Mouse (Mus musculus) cerebellum, adult 9-11 months (tissue): ENCODE measurements around the gene Dusp8.
A peak's percentile ranks its signal among the peaks of the same experiment; 100 is the strongest.

Source experiments
- DNase-seq: peaks from one replicate; pipeline ENCODE4 v3.0.0; 2022

The Dusp8 gene

DNA sequence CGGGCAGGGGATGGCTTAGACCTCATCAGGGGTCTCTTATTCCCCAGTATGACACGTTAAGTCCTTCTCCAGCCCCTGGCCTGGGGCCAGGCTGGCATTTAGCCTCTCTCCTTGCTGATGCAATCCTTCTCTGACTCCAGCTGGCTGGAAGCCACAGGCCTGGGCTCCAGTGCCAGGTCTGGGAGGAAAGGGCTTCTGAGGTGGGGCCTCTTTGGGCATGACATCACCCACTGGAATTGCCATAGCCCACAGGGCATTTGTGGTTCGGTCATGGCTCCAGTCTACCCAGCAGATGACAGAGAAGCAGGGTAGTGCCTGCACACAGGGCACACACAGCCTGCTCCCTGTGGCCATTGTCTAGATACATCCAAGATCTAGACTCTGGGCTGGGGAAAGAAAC, 10.8 kb downstream of the Dusp8 start:
- DNase-seq, result peak; percentile 90

DNA sequence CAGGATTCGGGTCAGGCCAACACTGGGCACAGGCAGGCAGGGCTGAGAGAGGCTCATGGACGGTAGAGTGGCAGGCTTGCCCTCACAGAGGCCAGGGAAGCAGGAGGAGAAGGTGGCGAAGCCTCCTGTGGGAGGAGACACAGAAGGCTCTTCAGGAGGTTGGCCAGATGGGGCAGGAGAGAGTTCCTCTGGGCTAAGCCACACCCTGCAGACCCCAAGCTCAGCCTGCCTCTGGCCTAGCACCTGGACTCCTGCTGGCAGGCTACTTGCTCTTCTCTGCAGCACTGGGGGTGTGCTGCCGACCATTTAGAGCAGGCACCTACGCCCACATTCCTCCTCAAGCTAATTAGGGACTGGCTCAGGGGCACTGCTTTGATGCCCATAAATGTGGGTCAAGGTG, 11.2 kb downstream of the Dusp8 start:
- DNase-seq, result peak; percentile 70

DNA sequence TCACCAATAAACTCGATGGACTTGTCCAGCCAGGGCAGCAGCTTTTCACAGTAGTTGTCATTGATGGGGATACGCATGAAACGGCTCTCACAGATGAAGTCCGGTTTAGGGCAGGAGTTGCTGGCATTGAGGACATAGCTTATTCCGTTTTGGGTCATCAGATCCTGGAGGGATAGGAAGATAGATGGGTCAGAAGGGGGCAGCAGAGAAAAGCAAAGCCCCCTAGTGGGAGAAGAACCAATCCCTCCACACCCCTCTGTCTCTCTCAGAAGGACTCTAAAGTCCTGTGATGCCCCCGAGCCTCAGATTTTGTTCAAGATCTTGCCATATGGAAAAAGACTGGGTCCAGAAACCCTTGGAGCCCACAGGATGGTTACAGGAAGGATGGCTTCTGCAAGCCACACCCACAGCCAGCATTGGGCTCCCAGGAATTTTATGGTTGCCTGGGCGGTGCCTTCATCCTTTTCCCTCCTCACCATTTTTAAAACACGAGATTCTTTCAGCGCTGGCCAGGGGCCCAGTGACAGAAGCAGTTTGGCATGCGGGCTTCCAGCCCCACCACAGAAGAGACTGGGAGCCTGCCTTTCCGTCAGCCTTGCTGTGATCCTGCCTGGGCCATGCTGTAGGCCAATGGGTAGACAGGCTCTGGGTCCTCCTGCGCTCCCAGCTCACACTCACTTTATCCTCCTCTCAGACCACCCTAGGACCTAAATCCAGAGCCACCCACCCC, 11.9 kb downstream of the Dusp8 start:
- peak; percentile 70 for DNase-seq

DNA sequence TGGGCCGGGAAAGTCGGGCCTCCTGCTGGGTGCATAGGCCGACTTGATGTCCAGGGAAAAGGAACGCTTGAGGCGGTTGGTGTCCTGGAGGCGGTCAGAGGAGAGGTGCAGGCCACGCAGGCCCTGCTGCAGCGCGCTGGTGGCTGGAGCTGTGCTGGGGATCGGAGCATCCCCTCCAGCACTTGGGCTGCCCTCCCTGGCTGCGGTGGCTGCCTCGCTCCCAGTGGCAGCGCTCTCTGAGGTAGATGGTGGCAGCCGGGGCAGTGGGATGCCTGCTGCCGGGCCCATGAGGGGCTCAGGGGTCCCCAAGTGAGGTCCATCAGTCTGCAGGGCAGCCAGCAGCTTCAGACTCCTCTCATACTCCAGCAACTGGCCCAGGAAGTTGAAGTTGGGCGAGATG, 13.0 kb downstream of the Dusp8 start:
- DNase-seq, result no peak

DNA sequence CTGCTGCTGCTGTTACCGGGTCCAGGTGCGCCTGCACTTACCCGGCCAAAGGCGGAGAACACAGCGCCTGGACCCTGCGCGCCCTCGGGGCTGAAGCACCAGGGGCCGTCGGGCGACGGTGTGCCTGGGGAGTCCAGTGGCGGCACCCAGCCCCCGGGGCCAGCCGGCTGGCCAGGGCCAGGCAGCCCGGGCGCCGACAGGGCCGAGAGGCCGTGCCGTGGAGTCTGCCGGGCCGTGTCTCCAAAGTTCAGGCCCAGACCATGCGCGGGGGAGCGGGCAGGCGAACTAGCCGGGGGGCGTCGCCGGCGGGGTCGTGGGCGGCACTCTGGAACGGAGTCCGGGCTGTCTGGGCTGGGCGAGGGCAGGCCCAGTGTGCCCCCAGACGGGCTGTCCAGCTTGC, 13.5 kb downstream of the Dusp8 start:
- DNase-seq, result peak; percentile 33

DNA sequence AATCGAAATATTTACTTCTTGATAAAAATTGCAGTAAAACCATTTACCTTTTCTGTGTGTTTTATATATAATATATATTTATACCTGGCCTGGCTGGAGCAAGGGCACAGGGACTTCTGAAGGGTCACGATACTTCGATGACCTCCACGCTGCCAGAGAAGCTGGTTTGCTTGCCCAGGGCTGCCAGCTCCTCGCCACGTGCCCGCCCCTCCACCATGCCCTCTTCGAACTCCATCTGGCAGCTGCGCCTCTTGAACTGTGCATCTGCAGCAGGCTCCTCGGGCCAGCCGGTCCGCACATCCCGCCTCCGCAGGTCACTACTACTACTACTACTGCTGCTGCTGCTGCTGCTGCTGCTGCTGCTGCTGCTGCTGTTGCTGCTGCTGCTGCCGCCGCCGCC, 13.9 kb downstream of the Dusp8 start:
- peak; percentile 46 for DNase-seq

DNA sequence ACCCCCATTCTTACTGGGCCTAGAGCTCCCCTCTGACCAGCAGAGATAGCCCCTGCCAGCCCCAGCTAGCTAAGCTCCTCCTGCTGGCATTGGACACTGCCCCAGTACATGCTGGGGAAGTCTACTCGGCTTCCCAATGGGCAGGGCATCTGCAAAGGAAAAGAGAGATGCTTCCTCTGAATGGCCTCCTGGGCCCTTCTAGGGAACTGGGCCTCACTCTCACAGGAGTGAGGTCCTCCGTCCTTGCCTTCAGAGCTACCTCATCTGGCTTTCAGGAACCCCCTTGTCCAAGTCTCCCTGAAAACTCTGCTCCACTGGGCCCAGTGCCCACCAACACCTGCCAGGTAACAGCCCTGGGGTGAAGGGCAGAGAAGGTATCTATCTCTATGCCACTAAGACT, 14.8 kb downstream of the Dusp8 start:
- DNase-seq, result peak; percentile 55

DNA sequence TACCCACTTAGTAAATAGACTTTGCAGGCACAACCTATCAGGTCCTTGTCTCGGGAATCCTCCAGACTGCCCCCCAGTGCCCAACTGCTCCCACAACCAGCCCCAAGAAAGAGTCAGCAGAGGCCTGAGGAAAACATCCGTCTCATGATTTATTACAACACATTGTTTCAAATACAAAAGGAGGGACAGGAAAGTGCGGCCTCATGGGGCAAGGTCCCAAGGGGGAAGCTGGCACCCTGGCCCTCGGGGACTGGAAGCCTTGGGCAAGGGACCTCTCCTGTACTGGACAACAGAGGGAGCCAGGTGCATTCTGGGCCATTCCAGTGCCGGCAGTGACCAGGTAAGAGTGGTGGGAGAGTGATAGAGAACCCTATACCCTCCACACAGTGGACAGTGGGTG, 16.3 kb downstream of the Dusp8 start:
- DNase-seq, result no peak

DNA sequence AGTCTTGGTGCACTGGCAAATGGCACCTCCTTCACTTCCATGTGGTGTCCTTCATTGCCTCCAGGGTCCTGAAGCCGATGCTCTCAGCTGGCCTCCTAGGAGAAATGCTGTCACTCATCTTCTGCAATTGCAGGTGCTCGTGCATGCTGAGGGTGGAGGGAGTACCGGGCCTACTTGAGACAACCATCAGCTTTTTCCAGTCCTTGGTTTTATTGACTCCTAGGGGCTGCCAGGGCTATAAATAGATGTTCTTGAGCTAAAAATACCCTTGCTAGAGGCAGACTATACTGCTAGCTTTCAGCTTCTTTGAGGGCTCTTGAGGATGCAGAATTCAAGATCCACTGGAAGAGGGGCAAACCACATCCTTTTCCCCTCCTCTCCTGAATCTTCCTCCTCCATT, 18.5 kb downstream of the Dusp8 start:
- DNase-seq, result no peak

DNA sequence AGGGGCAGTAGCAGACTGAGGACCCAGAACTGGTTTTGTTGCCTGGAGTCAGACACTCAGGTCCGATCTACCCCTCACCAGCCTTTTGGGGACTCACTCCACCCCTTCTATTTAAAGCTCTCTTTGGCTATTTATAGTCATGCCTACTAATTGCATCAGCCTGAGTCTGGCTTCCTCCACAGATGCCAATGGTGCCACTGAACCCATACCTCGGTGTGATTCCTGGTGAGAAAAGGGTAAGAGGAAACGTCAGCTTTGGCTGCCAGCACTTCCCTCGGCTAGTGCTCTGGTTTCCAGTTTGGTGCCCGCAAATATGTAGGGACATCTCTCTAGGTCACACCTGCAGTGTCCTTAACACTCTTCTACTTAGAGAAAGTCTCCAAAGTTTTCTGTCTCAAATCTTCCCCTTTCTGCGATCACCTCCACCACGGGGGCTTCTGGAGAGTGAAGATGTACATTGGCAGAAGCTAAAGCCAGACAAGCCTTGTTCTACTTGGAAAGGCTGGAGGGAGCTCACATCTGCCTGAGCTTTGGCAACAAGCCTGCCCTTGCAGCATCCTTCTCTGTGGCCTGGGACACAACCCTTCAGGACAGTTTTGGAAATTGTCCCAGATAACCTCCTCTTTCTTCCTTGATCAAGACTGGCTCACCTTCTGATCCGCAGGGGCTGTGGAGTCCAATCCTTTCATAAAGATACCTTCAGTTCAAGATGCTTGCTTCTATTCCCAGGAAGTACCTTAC, 21.3 kb downstream of the Dusp8 start:
- no peak for DNase-seq

DNA sequence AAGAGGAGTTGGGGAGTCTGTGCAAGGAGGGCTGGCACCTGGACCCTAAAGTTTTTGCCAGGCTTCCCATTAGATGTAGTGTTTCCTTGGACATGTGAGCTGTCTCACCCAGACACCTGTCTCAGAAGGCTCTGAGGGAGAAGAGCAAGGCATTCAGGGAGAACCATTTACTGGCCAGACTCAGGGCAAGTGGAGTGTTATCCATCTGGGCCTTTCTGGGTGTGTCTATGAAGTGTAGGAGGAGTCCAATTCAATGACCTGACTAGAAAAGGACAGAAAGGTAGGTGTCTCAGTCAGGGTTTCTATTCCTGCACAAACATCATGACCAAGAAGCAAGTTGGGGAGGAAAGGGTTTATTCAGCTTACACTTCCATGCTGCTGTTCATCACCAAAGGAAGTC, 23.9 kb downstream of the Dusp8 start:
- no peak for DNase-seq

DNA sequence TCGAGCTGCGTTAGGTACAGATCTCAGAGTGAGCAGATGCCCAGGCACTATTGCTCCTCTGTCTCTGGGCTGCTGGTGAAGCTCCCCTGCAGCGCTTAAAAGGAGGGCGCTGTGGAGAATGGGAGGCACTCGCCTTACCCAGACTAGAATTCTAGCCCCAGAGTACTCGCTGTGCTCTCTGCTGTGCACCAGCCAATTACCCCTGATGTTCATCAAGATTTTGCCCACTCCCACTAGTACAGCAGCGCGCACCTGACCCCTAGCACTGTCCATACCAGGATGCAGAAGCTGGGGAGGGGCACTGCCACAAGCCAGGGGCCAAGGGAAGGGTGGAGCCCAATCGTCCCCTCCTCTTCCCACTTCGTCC, 24.4 kb downstream of the Dusp8 start:
- DNase-seq, result no peak

DNA sequence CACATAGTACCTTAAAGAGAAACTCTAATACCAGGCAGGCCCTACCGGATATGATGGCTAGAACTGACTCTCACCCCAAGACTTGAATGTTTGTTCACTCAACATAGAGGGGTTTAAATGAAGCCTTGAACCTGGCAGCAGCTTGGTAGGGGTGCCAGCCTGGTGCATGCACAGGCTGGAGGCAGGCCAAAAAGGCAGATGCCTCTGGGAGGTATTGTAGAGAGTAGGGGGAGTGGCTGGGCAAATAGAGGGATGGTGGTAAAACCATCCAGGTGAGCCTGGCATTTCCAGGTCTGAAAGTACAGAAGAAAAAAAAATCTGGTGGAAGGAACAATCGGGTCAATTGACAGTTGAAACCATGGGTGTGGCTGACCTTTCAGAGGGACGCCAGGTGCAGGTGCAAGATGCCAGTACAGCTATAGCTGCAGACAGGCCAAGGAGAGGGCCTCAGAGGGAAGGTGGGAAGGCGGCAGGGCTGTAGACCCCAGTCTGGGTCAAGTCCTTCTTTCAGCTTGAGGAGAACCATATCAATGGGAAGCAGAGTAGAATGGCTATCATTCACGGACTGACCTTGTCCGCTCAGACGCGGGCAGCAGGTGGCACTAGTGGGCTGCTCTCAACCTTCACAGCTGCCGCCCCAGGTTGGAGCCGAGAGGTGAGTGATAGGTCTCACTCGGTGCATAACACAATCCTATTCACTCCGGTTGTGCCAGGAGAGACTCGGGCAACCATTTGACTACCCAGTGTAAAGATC, 25.0 kb downstream of the Dusp8 start:
- DNase-seq, result peak; percentile 82

DNA sequence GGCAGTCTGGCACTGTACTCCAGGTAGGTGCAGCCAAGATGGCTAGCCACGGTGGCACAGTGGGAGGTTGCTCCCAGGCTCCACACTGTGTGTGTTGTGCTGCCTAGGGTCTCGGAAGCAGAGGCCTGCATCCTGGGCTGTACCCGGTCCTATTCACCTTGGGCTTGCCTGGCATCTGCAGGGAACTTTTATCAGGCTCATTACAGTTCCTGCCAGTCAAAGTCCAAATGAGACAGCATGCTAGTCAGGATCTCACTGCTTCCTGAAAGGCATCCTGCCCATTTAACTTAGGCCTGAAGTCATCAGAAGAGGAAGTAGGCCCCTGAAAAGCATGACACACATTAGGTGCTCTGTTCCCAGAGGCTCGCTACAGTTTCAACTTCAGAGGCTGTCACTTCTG, 27.2 kb downstream of the Dusp8 start:
- no peak for DNase-seq

DNA sequence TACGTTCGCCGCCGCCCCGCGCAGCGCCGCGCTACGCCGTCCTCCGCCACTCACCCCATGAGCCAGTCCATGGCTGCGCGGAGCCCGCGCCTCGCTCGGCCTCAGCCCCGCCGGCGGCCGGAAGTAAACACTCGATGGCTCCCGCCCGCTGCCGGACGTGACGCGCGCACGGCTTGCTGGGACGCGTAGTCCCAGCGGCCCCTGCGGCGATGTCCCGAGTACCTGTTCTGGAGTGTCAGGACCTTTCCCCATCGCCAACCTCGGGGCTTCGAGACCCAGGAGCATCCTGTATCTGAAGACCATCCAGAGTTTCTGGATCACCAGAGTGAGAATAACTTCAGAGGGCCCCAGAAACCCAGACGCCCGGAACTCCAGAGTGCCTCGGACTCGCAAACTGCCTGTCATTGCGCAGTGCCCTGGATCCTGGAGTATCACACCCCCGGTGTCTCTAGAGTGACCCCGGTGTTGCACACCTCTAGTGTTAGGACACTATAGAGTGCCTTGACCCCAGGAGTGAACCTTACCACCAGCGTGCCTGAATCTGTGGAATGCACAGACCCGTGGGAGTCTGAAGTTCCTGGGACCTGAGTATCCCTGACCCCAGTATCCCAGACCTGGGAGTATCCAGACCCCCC, 34.6 kb downstream of the Dusp8 start, which contains the start of gene Mob2:
TSS of gene Mob2 (minus strand) at position 135 of the 635 bp plus-strand sequence.
- DNase-seq, result peak; percentile 92

DNA sequence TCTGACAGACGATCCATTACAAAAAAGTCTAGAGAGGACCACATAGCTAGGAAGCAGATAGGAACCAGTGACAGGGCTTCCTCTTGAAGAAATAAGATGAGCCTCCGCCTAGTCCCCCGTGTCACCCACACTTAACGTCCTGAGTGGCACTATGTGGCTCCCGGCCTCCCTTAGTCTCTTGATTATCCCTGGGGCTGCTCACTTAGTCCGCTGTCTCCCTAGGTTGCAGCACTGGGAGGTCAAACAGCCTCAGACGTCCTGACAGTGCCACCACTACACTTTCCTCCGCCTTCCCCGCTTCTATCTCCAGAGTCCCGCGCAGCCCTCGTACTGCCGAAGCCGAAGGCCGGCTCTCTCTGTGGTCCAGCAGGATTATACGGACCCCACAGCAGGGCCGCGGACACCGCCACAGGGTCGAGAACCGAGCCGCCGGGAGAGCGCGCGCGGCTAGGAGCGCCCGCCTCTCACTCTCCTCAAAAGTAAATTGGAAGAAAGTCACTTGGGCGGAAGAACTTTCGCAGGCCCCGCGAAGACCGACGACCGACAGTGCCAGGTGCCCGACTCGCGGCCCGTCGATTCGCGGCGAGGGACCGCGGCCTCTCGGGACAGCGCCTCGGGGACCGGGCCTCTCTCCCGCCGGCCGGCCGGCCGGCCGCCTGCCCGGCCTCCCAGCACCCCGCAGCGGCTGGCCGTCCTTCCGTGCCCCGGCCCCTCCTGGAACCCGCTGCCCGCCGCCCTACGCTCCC, 35.3 kb downstream of the Dusp8 start:
- DNase-seq, result no peak

DNA sequence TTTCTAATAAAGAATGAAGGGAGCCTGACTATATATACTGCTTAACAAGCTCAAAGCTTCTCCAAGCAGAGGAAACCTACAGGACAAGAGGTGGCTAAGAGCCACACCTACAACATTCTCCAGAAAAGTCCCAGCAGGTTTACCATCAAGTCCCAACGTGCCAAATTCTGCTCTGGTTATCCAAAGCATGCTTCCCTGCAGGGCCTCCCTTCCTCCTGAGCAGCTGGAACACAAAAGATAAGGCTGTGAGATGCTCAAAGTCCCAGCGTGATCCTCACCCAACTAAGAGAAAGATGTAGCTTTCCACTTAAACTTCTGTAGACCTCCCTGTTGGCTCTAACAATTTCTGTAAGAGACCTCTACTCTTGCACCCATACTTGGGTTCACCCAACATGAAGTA, 36.6 kb downstream of the Dusp8 start:
- DNase-seq, result no peak

DNA sequence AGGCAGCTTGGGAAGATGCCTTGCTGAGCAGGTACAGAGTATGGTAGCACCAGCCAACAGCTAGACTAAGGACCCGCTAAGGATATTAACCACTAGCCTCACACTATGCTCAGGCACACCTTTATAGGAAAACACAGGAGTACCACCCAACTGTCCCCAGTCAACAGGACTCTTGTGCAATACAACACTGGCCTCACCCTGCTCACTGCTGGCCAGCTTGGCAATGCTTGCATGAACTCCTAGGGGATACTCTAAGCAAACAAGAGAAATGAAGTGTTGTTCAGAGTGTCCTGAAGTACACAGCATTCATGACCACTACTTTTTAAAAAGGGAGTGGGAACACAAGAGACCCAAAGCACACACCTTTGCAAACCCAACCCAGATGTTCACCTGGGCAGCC, 38.5 kb downstream of the Dusp8 start:
- DNase-seq, result no peak

DNA sequence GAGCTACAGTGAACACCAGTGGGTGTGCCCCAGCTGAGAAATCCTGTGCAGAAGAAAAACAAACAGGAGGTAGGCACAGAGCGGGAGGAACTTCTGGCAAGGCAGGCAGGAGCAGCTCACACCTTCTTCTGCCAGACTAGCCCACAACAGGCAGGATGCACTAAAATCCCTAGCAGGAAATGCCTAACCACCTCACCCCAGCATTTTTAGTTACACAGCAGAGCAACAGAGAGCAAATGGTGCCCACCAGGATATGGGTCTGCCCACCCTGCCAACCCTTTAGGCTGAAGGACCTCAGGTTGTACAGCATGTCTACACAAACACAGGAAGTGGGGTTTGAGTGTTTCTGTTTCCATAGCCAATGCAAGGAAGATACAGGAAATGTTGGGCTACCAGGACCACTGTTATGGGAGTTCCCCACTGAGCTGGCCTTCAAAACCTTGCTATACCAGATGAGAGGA, 39.0 kb downstream of the Dusp8 start:
- no peak for DNase-seq

DNA sequence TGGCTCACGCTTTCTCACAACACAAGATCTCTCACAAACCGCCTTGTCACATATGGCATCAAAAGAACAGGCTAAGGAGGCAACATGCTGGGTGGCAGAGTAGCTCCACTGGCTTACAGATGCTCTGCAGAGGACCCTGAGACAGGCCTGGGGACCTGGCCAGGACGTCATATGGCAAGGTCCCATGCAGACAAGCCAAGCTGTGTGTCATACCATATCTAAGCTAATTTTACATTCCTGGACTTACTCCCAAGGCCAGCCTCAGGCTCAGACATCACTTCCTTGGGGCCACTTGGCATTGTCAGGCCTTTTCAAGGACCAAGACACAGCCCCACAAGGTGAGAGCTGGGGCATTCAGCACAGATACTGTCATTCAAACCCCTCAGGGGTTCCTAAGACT, 40.2 kb downstream of the Dusp8 start:
- no peak for DNase-seq

DNA sequence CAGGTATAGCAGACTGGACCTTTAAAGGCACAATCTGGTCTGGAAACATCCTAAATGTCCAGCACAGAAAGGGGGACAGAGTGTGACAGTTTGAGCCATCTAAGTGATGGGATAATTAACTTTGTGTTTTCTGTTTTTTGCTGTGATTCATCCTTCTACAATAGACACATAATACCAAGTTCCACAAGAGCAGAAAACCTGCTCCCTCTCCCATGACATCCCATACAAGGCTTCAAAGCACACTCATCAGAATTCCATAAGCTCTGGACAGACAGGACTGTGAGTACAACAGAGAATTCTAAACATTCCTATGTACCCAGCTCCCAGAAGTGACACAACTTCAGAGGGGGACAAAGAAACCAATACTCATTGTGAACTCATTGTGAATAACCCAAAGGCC, 45.1 kb downstream of the Dusp8 start:
- DNase-seq, result no peak

DNA sequence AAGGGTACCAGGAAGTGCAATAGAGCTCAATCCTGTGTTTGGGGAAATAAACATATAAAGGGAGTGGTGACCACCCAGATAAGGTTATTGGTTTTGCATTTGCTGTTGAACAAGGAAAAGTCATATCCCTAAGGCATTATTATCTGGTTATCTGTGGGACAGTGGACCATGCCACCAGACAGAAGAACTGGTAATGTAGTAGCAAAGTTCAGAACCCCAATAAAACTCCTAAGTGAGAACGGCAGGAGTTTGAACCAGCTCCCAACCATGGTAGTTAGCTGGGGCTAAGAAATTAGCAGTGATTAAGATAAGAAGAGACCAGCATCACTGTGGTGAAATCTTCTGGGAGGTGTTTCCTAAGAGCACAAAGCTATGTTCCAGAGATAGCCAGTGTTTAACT, 49.7 kb downstream of the Dusp8 start:
- no peak for DNase-seq

DNA sequence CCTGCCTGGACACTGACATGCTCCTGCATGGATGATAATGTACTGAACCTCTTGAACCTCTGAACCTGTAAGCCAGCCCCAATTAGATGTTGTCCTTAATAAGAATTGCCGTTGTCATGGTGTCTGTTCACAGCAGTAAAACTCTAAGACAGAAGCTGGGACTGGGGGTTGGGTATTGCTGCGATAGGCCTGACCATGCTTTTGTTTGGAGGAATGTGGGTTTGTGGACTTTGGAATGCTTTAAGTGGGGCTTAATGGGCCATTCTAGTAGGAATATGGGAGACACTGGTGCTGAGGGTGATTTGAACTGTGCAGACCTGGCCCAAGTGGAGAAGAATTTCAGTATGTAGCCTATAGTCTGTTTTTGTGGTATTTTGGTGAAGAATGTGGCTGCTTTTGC, 50.3 kb downstream of the Dusp8 start:
- DNase-seq, result no peak
